Mouse (Mus musculus): ENCODE results near the gene Zfp553. TPM values are rescaled to one million over a fixed set of nuclear protein-coding genes. Genes with fewer than 3 reads are reported as not detected.
A peak's percentile ranks its signal among the peaks of the same experiment; 100 is the strongest.

Zfp553 gene
- polyA plus RNA-seq, 1 experiment: not detected

DNA sequence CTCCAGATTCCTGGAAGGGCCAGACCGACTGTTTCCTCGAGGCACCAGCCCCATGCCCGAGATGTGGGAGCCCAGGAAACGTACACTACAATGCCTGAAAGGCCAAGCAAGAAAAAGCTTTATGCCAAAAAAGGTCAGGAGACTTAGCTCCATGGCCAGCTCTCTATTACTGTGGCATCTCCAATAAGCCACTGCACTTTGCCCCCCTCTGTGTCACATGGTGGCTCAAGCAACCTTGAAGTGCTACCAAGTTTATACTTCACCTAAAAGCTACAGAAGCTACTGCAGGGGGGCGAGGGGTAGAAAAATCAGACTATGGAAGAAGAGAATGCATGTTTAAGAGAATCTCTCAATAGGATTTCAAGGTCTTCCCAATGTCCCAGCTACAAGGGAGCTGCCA is 39.9 kb upstream of the Zfp553 start:
- 86% methylated on average over 5 of the region's 5 CpGs for WGBS
- Histone ChIP-seq H3K27ac (ENCODE audit: insufficient read depth, low read depth, low read length) (no peak overlapping the region), H3K4me1 (ENCODE audit: control insufficient read depth, insufficient read depth, low read length) (peaks cover 15% of the 10 kb centered on the region), H3K4me3 (ENCODE audit: insufficient read depth, low read depth, low read length) (no peak overlapping the region)
- TF ChIP-seq POLR2A (IDR thresholded peaks at IDR 0.05; ENCODE audit: insufficient read depth, low read depth, low read length) (no peak), CTCF (IDR thresholded peaks at IDR 0.05; ENCODE audit: insufficient read depth, low read depth, low read length) (no peak)

DNA sequence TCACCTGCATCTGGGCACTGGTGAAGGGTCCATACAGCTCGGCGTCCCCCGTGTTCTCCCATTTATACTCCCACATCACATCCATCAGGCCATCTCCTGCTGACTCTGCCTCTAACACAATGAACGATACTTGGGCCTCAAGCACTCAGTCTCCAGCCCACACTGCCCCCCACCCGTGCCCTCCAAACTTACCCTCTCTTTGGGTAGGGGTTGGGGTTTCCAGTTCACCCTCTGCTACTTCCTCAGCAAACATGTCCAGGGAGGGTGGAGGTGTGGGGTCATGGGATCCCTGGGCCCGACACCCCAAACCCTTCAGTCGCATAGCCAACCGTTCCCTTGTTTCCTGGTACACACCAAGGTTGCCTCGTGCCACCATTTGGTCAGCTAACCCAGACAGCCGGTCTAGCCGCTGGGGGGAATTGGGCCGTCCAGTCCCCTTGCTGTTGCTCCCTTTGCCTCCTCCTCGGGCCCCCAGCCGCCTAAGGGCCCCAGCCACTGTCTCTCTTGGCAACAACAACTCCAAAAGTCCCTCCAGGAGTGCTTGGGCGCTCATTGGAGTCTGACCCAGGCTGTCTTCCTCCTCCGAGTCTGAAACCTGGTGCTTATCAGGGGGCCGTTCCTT is 38.7 kb upstream of the Zfp553 start:
- TF ChIP-seq CTCF (IDR thresholded peaks at IDR 0.05; ENCODE audit: insufficient read depth, low read depth, low read length): no peak
- H3K4me1 ChIP-seq (ENCODE audit: control insufficient read depth, insufficient read depth, low read length): peaks cover 15% of the 10 kb centered on the region
- H3K4me3 ChIP-seq (ENCODE audit: insufficient read depth, low read depth, low read length): no peak overlapping the region
- H3K27ac ChIP-seq (ENCODE audit: insufficient read depth, low read depth, low read length): no peak overlapping the region
- 89% methylated on average over 17 of the region's 17 CpGs for WGBS

DNA sequence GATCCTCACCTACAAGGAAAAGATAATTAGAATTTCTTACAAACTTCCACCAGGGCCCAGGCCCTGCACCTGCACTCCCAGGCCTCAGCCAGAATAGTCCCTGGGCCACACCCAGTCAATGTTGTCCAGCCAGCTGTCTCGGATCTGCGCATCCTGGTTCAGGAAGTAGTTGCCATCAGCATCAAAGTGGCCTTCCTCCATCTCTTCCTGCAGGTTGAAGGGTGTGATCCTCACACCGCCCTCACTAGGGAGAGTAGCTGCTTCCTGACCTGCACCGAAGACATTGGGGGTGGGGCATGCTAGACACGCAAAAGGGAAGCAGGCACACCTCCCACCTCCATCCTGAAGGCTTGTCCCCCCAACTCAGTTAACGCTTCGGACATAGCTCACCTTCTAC is 38.2 kb upstream of the Zfp553 start:
- WGBS: 75% methylated on average over 7 of the region's 7 CpGs
- TF ChIP-seq CTCF (IDR thresholded peaks at IDR 0.05; ENCODE audit: insufficient read depth, low read depth, low read length) (no peak), POLR2A (IDR thresholded peaks at IDR 0.05; ENCODE audit: insufficient read depth, low read depth, low read length) (no peak)
- Histone ChIP-seq H3K4me1 (ENCODE audit: control insufficient read depth, insufficient read depth, low read length) (peaks cover 15% of the 10 kb centered on the region), H3K27ac (ENCODE audit: insufficient read depth, low read depth, low read length) (no peak overlapping the region), H3K4me3 (ENCODE audit: insufficient read depth, low read depth, low read length) (peak overlapping the region; percentile 95)

DNA sequence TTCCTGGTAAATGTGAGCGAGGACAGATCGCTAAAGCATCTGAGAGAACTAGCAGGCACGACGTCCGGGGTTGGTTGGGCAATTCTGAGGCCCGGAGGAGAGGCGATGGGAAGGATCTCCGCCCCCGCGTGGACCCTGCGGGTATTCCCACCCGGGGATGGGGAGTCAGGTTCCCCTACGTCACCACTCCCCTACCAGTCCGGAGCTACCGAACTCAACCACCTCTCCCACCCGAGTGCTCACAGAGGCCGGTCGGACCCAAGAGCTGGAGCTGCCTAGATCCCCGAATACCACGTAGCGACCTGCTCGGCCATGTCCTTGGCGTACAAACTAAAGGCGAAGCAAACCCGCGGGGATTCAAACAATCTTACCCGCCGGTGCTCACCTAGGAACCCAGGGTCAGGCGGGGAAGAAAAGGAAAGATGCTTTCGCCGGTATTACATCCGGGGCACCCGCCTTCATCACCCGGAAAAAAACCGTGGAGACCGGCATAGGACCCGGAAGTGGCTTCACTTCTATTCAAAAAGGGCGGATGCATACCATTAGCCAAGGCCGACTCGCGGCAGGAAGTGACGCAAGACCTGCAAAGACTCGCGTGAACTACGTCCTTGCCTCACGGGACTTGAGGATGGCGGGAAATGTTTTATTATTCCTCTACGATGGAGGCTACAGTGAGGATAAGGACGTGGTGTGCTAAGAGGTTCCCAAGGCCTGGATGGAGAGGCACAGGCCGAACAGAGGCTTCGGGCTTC is 37.1 kb upstream of the Zfp553 start, which contains the start of gene Cd2bp2:
Gene Cd2bp2 (minus strand): TSS at position 507 of the 752 bp plus-strand sequence.
- TF ChIP-seq CTCF (IDR thresholded peaks at IDR 0.05; ENCODE audit: insufficient read depth, low read depth, low read length) (no peak), POLR2A (IDR thresholded peaks at IDR 0.05; ENCODE audit: insufficient read depth, low read depth, low read length) (0 out of 2 replicates have a peak, but pooled peaks have one; percentile 21)
- under 1% methylated on average over 51 of the region's 51 CpGs for WGBS
- Histone ChIP-seq H3K4me1 (ENCODE audit: control insufficient read depth, insufficient read depth, low read length) (peaks cover 15% of the 10 kb centered on the region), H3K4me3 (ENCODE audit: insufficient read depth, low read depth, low read length) (peak within 1 kb of the TSS; percentile 95), H3K27ac (ENCODE audit: insufficient read depth, low read depth, low read length) (peak within 1 kb of the TSS; percentile 64)

GRCm38 (mm10) chr7:127196484-127196883 is 36.4 kb upstream of the Zfp553 start:
- H3K4me3 ChIP-seq (ENCODE audit: insufficient read depth, low read depth, low read length): peak overlapping the region; percentile 54
- H3K4me1 ChIP-seq (ENCODE audit: control insufficient read depth, insufficient read depth, low read length): peaks cover 15% of the 10 kb centered on the region
- 0 out of 2 replicates have a peak overlapping the region, but pooled peaks have one; percentile 49 for H3K27ac ChIP-seq (ENCODE audit: insufficient read depth, low read depth, low read length)
- TF ChIP-seq POLR2A (IDR thresholded peaks at IDR 0.05; ENCODE audit: insufficient read depth, low read depth, low read length): no peak
- no peak for TF ChIP-seq CTCF (IDR thresholded peaks at IDR 0.05; ENCODE audit: insufficient read depth, low read depth, low read length)
- WGBS: 44% methylated on average over 11 of the region's 11 CpGs

GRCm38 (mm10) chr7:127206606-127207005 is 26.3 kb upstream of the Zfp553 start:
- 40% methylated on average over 2 of the region's 2 CpGs for WGBS
- TF ChIP-seq CTCF (IDR thresholded peaks at IDR 0.05; ENCODE audit: insufficient read depth, low read depth, low read length) (no peak), POLR2A (IDR thresholded peaks at IDR 0.05; ENCODE audit: insufficient read depth, low read depth, low read length) (no peak)
- Histone ChIP-seq H3K4me3 (ENCODE audit: insufficient read depth, low read depth, low read length) (peak overlapping the region; percentile 60), H3K27ac (ENCODE audit: insufficient read depth, low read depth, low read length) (no peak overlapping the region), H3K4me1 (ENCODE audit: control insufficient read depth, insufficient read depth, low read length) (peaks cover 11% of the 10 kb centered on the region)

GRCm38 (mm10) chr7:127207374-127208294 is 25.2 kb upstream of the Zfp553 start:
- Histone ChIP-seq H3K4me3 (ENCODE audit: insufficient read depth, low read depth, low read length) (peak overlapping the region; percentile 60), H3K27ac (ENCODE audit: insufficient read depth, low read depth, low read length) (0 out of 2 replicates have a peak overlapping the region, but pooled peaks have one; percentile 1), H3K4me1 (ENCODE audit: control insufficient read depth, insufficient read depth, low read length) (peaks cover 11% of the 10 kb centered on the region)
- TF ChIP-seq POLR2A (IDR thresholded peaks at IDR 0.05; ENCODE audit: insufficient read depth, low read depth, low read length) (no peak), CTCF (IDR thresholded peaks at IDR 0.05; ENCODE audit: insufficient read depth, low read depth, low read length) (0 out of 2 replicates have a peak, but pooled peaks have one; percentile 21)
- under 1% methylated on average over 52 of the region's 53 CpGs for WGBS

- peak within 1 kb of the TSS; percentile 60 for H3K4me3 ChIP-seq (ENCODE audit: insufficient read depth, low read depth, low read length)
- WGBS: under 1% methylated on average over 42 of the region's 44 CpGs
- TF ChIP-seq CTCF (IDR thresholded peaks at IDR 0.05; ENCODE audit: insufficient read depth, low read depth, low read length) (no peak), POLR2A (IDR thresholded peaks at IDR 0.05; ENCODE audit: insufficient read depth, low read depth, low read length) (no peak)
- H3K27ac ChIP-seq (ENCODE audit: insufficient read depth, low read depth, low read length): peak within 1 kb of the TSS; percentile 77
- H3K4me1 ChIP-seq (ENCODE audit: control insufficient read depth, insufficient read depth, low read length): peaks cover 11% of the 10 kb centered on the region
Measured at GRCm38 (mm10) chr7:127208295-127208552, 24.6 kb upstream of the Zfp553 start, which contains the start of gene Tbc1d10b. Gene Tbc1d10b (minus strand): TSS chr7:127208468.

Data from olfactory bulb, adult 2 months (tissue).